Mouse (Mus musculus) brain, embryonic 14.5 days (tissue): ENCODE data around the gene Cdiptos. TPM values are rescaled to one million over a fixed set of nuclear protein-coding genes. Genes with fewer than 3 reads are reported as not detected.
A peak's percentile ranks its signal among the peaks of the same experiment; 100 is the strongest.

Experiments used
- DNase-seq: peaks from one replicate; pipeline ENCODE4 v3.0.0-alpha.2; 2011; ENCODE audit warnings: low read depth
- CTCF ChIP-seq: fragments of 200-500 bp; IDR thresholded peaks from 2 replicates; pipeline ENCODE4 v1.5.1; 2012; ENCODE audit warnings: inconsistent platforms, mild to moderate bottlenecking, moderate library complexity, borderline replicate concordance; ENCODE audit not compliant: insufficient read depth, insufficient read length; ENCODE audit errors: extremely low read depth
- POLR2A ChIP-seq: fragments of 200-500 bp; IDR thresholded peaks from 2 replicates; pipeline ENCODE4 v1.6.1; 2012; ENCODE audit warnings: mild to moderate bottlenecking, inconsistent platforms, borderline replicate concordance; ENCODE audit not compliant: poor library complexity, insufficient read depth, insufficient read length, severe bottlenecking; ENCODE audit errors: extremely low read depth
- polyA plus RNA-seq: library from polyadenylated mRNA; depleted of rRNA; stranded (reverse); fragments of >200 nt; gene quantifications from 2 replicates; pipeline ENCODE4 v1.2.3, GENCODE M21; 2012

The Cdiptos gene
- polyA plus RNA-seq, 1 experiment = 0.59 TPM

- no peak for DNase-seq
- no peak for TF ChIP-seq CTCF
- TF ChIP-seq POLR2A = no peak
Measured at GRCm38 (mm10) chr7:127011051-127011450, 35.2 kb upstream of the Cdiptos start.

GRCm38 (mm10) chr7:127009307-127010085 is 33.6 kb upstream of the Cdiptos start:
- no peak for DNase-seq
- no peak for TF ChIP-seq POLR2A
- TF ChIP-seq CTCF = no peak

- peak; percentile 87 for DNase-seq
- TF ChIP-seq CTCF (no peak), POLR2A (no peak)
Measured at GRCm38 (mm10) chr7:127008239-127009019, 32.5 kb upstream of the Cdiptos start.

GRCm38 (mm10) chr7:127007313-127008024 is 31.6 kb upstream of the Cdiptos start:
- TF ChIP-seq CTCF = no peak
- no peak for TF ChIP-seq POLR2A
- no peak for DNase-seq

GRCm38 (mm10) chr7:127004122-127004875 is 28.4 kb upstream of the Cdiptos start:
- DNase-seq = no peak
- no peak for TF ChIP-seq POLR2A
- TF ChIP-seq CTCF = no peak

GRCm38 (mm10) chr7:127003620-127004019 is 27.7 kb upstream of the Cdiptos start:
- TF ChIP-seq POLR2A = no peak
- TF ChIP-seq CTCF = no peak
- no peak for DNase-seq

GRCm38 (mm10) chr7:126999568-126999967 is 23.7 kb upstream of the Cdiptos start:
- no peak for TF ChIP-seq POLR2A
- DNase-seq = no peak

- TF ChIP-seq POLR2A = no peak
- TF ChIP-seq CTCF = no peak
- no peak for DNase-seq
Measured at GRCm38 (mm10) chr7:126996449-126996848, 20.6 kb upstream of the Cdiptos start.

GRCm38 (mm10) chr7:126988816-126989215 is 12.9 kb upstream of the Cdiptos start:
- TF ChIP-seq POLR2A = no peak
- no peak for TF ChIP-seq CTCF
- DNase-seq = no peak

- TF ChIP-seq CTCF = peak; percentile 35; the same call in 1 of the 2 replicates
- TF ChIP-seq POLR2A = no peak
- DNase-seq = peak; percentile 45
Measured at GRCm38 (mm10) chr7:126986319-126986718, 10.4 kb upstream of the Cdiptos start.
